Mouse (Mus musculus): Measurements from ENCODE around the gene Psd. TPM values are rescaled to one million over a fixed set of nuclear protein-coding genes. Genes with fewer than 3 reads are reported as not detected.

Psd gene
- polyA plus RNA-seq, 1 experiment from 2014 or later: 89.8 TPM

DNA sequence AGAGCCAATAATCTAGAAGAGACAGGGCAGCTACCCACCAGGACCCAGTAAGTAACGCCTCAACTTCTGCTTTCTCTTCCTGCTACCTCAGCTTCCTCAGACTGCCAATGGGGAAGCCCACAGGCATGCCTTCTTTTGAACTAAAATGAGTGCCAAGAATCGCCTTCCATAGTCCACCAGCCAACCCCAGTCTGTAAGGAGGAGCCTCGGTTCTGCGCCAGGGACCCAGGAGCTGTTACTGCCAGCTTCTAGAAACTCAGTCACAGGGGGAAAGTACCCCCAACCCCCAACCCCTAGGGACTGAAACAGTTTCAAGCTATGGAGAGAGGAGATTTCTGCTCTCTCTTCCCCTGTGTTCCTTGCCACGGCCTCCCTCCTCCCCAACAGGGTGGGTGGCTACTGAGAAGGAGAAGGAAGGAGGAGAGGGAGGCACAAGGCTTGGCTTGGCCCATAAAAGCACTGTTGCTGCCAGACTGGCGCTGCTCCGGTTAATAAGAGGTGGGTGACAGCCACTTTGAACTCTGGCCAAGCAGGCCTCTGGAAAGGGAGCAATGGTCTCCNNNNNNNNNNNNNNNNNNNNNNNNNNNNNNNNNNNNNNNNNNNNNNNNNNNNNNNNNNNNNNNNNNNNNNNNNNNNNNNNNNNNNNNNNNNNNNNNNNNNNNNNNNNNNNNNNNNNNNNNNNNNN is 12.5 kb upstream of the Psd start:
- Histone ChIP-seq H3K9me3 (ENCODE audit: control insufficient read depth, low read length) (no peaks in the 10 kb centered on the region), H3K27me3 (replicated peaks; ENCODE audit: control insufficient read depth, insufficient read depth, low read length) (no peaks in the 10 kb centered on the region), H3K4me2 (ENCODE audit: low read length) (peak overlapping the region; percentile 45), H3K4me1 (replicated peaks; ENCODE audit: control insufficient read depth, insufficient read depth, low read length) (peaks cover 27% of the 10 kb centered on the region), H3K4me3 (replicated peaks; ENCODE audit: low read length) (peak overlapping the region; percentile 29), H3K27ac (ENCODE audit: low read length) (peak overlapping the region; percentile 76), H3K36me3 (ENCODE audit: control insufficient read depth, insufficient read depth) (no peaks in the 10 kb centered on the region), H3K9ac (replicated peaks; ENCODE audit: low read depth, low read length) (peak overlapping the region; percentile 16)
- peak; percentile 47 for ATAC-seq
- WGBS: 38% methylated on average over 7 of the region's 7 CpGs

DNA sequence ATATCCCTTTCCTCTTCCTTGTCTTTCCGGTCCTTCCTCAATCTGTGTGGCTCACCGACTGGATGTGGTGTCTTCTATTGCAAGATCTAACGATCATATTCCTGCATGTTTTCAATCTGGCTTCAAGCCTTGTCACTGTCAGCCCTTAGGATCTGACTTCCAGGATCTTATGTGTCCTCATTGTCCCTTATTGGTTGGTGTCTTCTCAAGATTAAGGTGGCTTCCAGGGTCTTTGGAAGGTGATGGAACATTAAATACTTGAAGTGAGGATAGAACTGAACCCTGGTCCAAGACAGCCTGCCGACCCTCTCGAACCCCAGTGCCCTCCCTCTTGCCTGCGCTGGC is 12.0 kb upstream of the Psd start:
- no peaks in the 10 kb centered on the region for H3K9me3 ChIP-seq (ENCODE audit: control insufficient read depth, low read length)
- H3K9ac ChIP-seq (replicated peaks; ENCODE audit: low read depth, low read length): peak overlapping the region; percentile 16
- no peak for ATAC-seq
- H3K27ac ChIP-seq (ENCODE audit: low read length): peak overlapping the region; percentile 76
- peak overlapping the region; percentile 45 for H3K4me2 ChIP-seq (ENCODE audit: low read length)
- no peaks in the 10 kb centered on the region for H3K27me3 ChIP-seq (replicated peaks; ENCODE audit: control insufficient read depth, insufficient read depth, low read length)
- peak overlapping the region; percentile 29 for H3K4me3 ChIP-seq (replicated peaks; ENCODE audit: low read length)
- peaks cover 27% of the 10 kb centered on the region for H3K4me1 ChIP-seq (replicated peaks; ENCODE audit: control insufficient read depth, insufficient read depth, low read length)
- 47% methylated on average over 6 of the region's 6 CpGs for WGBS
- no peaks in the 10 kb centered on the region for H3K36me3 ChIP-seq (ENCODE audit: control insufficient read depth, insufficient read depth)

DNA sequence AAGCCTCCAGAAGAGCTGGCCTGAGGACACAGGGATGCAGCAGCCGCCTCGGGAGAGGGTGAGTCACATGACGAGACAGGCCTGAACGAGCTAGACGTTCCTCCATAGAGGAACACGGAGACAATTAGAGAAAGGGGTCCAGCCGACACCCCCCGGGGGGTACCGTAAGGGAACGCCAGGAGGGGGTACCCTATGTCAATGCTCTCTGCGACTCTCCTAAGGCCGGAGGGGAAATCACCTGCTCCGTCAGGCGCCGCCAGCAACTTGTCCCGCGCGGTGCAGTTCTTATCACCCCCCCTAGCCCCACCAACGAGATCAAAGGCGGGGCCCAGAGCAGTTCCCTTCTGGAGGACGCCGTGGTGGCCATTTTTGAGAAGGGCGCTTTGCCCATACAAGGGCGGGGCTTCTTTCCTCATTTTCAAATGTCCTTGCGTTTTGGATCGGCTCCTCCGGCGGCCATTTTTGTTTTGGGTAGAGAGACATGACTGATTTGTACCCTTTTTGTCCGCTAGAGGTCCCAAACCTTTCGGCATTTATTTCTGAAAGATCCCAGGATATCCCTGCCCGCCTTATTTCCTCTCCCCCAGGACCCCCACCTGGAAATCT is 11.5 kb upstream of the Psd start, which contains the start of gene Cuedc2:
Gene Cuedc2 (minus strand): TSS at position 372 of the 606 bp plus-strand sequence.
- under 1% methylated on average over 31 of the region's 31 CpGs for WGBS
- ATAC-seq: peak; percentile 89
- H3K27me3 ChIP-seq (replicated peaks; ENCODE audit: control insufficient read depth, insufficient read depth, low read length): no peaks in the 10 kb centered on the region

DNA sequence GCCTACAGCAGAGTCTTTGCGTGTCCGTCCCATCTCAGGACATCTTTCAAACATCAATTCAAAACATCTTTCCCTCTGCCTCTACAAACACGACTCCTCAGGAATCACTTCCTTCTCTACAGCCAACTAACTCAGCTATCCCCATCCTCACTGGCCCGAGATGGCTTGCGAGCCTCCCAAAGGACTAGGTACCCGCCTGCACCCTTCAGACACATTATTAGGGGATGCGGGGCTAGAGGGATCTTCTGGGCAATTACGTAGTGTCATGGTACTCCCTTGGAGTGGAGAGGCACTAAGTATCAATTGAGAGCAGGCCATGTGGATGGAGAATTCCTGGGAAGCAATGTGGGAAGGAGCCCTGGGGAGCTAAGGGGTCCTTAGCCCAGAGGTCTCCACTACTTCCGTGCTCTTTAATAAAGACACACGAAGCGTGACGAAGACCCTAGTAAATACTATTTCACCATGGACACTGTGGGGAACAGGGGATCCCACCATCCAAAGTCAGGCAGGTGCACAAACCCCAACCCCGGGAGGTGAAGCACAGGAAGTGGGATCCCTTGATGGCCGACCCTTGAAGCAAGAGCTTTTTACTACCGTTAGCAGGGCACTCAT is 10.9 kb upstream of the Psd start:
- Histone ChIP-seq H3K36me3 (ENCODE audit: control insufficient read depth, insufficient read depth) (no peaks in the 10 kb centered on the region), H3K9ac (replicated peaks; ENCODE audit: low read depth, low read length) (peak overlapping the region; percentile 91), H3K27me3 (replicated peaks; ENCODE audit: control insufficient read depth, insufficient read depth, low read length) (no peaks in the 10 kb centered on the region), H3K4me2 (ENCODE audit: low read length) (peak overlapping the region; percentile 94), H3K4me3 (replicated peaks; ENCODE audit: low read length) (peak overlapping the region; percentile 87), H3K4me1 (replicated peaks; ENCODE audit: control insufficient read depth, insufficient read depth, low read length) (peaks cover 27% of the 10 kb centered on the region), H3K27ac (ENCODE audit: low read length) (peak overlapping the region; percentile 83), H3K9me3 (ENCODE audit: control insufficient read depth, low read length) (no peaks in the 10 kb centered on the region)
- WGBS: 27% methylated on average over 15 of the region's 15 CpGs
- ATAC-seq: no peak

More for the DNA sequence above, 11.5 kb upstream of the Psd start, which contains the start of gene Cuedc2:
- Histone ChIP-seq H3K27ac (ENCODE audit: low read length) (peak within 1 kb of the TSS; percentile 83), H3K4me2 (ENCODE audit: low read length) (peak within 1 kb of the TSS; percentile 94), H3K9ac (replicated peaks; ENCODE audit: low read depth, low read length) (peak within 1 kb of the TSS; percentile 91), H3K4me1 (replicated peaks; ENCODE audit: control insufficient read depth, insufficient read depth, low read length) (peaks cover 27% of the 10 kb centered on the region), H3K36me3 (ENCODE audit: control insufficient read depth, insufficient read depth) (no peaks in the 10 kb centered on the region), H3K9me3 (ENCODE audit: control insufficient read depth, low read length) (no peaks in the 10 kb centered on the region), H3K4me3 (replicated peaks; ENCODE audit: low read length) (peak within 1 kb of the TSS; percentile 87)

DNA sequence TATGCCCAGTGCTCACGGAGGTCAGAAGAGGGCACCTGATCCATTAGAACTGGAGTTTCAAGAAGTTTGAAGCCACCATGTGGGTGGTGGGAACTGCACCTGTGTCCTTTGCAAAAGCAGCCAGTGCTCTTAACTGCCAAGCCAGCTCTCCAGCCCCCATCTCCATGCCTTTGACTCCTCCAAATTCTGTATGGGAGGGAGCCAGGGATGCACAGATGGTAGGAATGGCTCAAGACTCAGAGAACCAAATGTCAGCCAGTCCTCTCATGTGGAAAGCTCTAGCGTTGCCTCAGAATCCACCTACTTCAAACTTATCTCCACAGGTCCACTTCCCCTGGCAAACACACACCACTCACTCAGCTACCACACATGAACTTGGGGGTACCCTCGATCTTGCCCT is 7.0 kb upstream of the Psd start:
- no peaks in the 10 kb centered on the region for H3K27me3 ChIP-seq (replicated peaks; ENCODE audit: control insufficient read depth, insufficient read depth, low read length)
- H3K36me3 ChIP-seq (ENCODE audit: control insufficient read depth, insufficient read depth): peaks cover 9% of the 10 kb centered on the region
- H3K9me3 ChIP-seq (ENCODE audit: control insufficient read depth, low read length): no peaks in the 10 kb centered on the region
- no peak for ATAC-seq
- no peak overlapping the region for H3K27ac ChIP-seq (ENCODE audit: low read length)
- no peak overlapping the region for H3K4me2 ChIP-seq (ENCODE audit: low read length)
- no peak overlapping the region for H3K9ac ChIP-seq (replicated peaks; ENCODE audit: low read depth, low read length)
- H3K4me3 ChIP-seq (replicated peaks; ENCODE audit: low read length): no peak overlapping the region
- WGBS: 79% methylated on average over 3 of the region's 3 CpGs
- H3K4me1 ChIP-seq (replicated peaks; ENCODE audit: control insufficient read depth, insufficient read depth, low read length): peaks cover 33% of the 10 kb centered on the region

DNA sequence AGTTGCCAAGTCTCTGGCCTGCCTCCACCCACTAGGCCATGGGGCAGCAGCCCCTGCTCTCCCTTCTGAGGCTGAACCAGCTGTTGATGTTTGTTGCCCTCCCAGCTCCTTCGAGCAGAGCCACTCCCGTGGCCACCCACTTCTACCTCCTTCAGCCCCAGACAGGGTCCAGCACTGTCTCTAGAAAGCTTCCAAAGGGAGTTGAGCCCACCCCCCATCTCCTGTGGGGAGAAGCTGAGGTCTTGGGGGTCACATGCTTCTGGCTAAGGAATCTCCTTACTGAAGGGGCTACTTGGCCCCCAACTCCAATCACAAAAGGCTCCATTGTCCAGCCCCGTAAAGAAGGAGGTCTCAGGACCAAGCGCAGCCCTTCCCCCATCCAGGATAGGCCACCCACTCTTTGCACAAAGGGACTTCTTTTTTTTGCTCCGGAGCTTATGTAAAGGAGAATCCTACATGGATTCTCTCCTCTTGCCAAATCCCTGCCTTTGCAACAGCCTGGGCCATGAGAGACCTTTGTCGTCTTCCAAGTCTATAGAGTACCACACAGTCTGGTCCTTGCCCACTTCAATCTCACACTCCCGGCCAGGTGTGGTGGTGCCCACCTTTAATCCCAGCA is 5.9 kb upstream of the Psd start:
- Histone ChIP-seq H3K4me1 (replicated peaks; ENCODE audit: control insufficient read depth, insufficient read depth, low read length) (peaks cover 31% of the 10 kb centered on the region), H3K27me3 (replicated peaks; ENCODE audit: control insufficient read depth, insufficient read depth, low read length) (no peaks in the 10 kb centered on the region), H3K36me3 (ENCODE audit: control insufficient read depth, insufficient read depth) (peaks cover 9% of the 10 kb centered on the region), H3K4me2 (ENCODE audit: low read length) (no peak overlapping the region), H3K27ac (ENCODE audit: low read length) (no peak overlapping the region), H3K9me3 (ENCODE audit: control insufficient read depth, low read length) (no peaks in the 10 kb centered on the region), H3K4me3 (replicated peaks; ENCODE audit: low read length) (no peak overlapping the region), H3K9ac (replicated peaks; ENCODE audit: low read depth, low read length) (no peak overlapping the region)
- WGBS: 30% methylated on average over 7 of the region's 7 CpGs
- no peak for ATAC-seq

DNA sequence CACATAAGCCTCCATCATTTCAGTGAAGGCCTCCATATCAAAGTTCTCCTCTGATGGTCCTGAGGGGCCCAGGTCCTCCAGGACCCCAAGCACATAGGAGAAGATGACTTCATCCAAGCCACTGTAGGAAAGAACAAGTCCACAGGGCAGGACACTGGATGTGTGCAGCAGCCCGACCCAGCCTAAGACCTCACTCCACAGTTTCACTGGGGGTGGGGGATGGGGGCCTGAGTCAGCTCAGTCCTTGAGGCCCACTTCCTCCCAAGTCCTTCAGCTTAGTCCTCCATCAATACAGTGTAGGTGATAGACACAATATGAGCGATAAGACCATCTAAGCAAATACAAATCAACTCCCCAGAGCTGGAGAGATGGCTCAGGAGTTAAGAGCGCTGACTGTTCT is 5.0 kb upstream of the Psd start:
- Histone ChIP-seq H3K27me3 (replicated peaks; ENCODE audit: control insufficient read depth, insufficient read depth, low read length) (no peaks in the 10 kb centered on the region), H3K9me3 (ENCODE audit: control insufficient read depth, low read length) (no peaks in the 10 kb centered on the region), H3K4me1 (replicated peaks; ENCODE audit: control insufficient read depth, insufficient read depth, low read length) (peaks cover 30% of the 10 kb centered on the region), H3K36me3 (ENCODE audit: control insufficient read depth, insufficient read depth) (peaks cover 9% of the 10 kb centered on the region), H3K4me3 (replicated peaks; ENCODE audit: low read length) (no peak overlapping the region), H3K4me2 (ENCODE audit: low read length) (no peak overlapping the region), H3K9ac (replicated peaks; ENCODE audit: low read depth, low read length) (no peak overlapping the region), H3K27ac (ENCODE audit: low read length) (no peak overlapping the region)
- no peak for ATAC-seq
- 79% methylated on average over 3 of the region's 3 CpGs for WGBS

DNA sequence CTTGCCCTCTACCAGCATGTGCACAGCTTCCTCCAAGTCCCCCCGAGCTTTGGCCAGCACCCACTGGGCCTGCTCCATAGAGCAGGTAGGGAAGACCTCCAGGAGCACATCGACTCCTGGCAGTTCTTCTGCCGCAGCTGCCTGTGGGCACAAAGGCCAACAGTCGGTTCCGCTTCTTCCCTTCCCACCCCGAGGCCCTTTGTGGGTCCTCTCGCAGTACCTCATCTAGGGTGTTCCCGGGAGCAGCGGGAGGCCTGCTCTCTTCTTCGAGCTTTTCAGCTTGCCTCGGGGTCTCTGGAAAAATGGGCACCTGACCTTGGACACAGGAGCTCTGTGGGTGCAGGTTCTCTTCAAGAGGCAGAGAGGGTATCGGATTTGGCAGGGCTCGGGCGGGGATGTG is 4.4 kb upstream of the Psd start:
- H3K9ac ChIP-seq (replicated peaks; ENCODE audit: low read depth, low read length): no peak overlapping the region
- WGBS: 94% methylated on average over 14 of the region's 14 CpGs
- no peak overlapping the region for H3K4me2 ChIP-seq (ENCODE audit: low read length)
- ATAC-seq: no peak
- no peak overlapping the region for H3K4me3 ChIP-seq (replicated peaks; ENCODE audit: low read length)
- no peaks in the 10 kb centered on the region for H3K27me3 ChIP-seq (replicated peaks; ENCODE audit: control insufficient read depth, insufficient read depth, low read length)
- H3K4me1 ChIP-seq (replicated peaks; ENCODE audit: control insufficient read depth, insufficient read depth, low read length): peaks cover 31% of the 10 kb centered on the region
- H3K27ac ChIP-seq (ENCODE audit: low read length): no peak overlapping the region
- no peaks in the 10 kb centered on the region for H3K9me3 ChIP-seq (ENCODE audit: control insufficient read depth, low read length)
- H3K36me3 ChIP-seq (ENCODE audit: control insufficient read depth, insufficient read depth): peaks cover 9% of the 10 kb centered on the region

DNA sequence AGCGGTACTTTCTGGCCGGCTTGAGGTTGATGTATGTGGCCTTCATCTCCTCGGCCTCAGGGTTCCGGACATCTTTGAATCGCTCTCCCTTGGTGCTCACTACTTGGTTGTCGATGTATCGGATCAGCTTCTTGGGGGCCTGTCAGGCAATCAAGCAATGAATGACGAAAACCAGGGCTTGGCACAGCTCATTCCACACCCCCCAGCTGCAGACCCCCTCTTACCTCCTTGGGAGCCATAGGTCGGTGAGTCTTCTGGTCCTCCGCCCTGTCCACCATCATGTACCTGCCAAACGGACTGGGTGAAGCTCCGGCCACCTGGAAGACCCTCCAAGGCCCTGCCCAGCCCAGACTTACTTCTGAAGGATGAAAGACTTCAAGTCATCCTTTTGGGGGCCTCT is 3.7 kb upstream of the Psd start:
- Histone ChIP-seq H3K4me3 (replicated peaks; ENCODE audit: low read length) (no peak overlapping the region), H3K9ac (replicated peaks; ENCODE audit: low read depth, low read length) (no peak overlapping the region), H3K9me3 (ENCODE audit: control insufficient read depth, low read length) (no peaks in the 10 kb centered on the region), H3K4me1 (replicated peaks; ENCODE audit: control insufficient read depth, insufficient read depth, low read length) (peaks cover 36% of the 10 kb centered on the region), H3K4me2 (ENCODE audit: low read length) (no peak overlapping the region), H3K36me3 (ENCODE audit: control insufficient read depth, insufficient read depth) (peaks cover 9% of the 10 kb centered on the region), H3K27ac (ENCODE audit: low read length) (no peak overlapping the region), H3K27me3 (replicated peaks; ENCODE audit: control insufficient read depth, insufficient read depth, low read length) (no peaks in the 10 kb centered on the region)
- ATAC-seq: no peak
- 91% methylated on average over 12 of the region's 12 CpGs for WGBS
